Mouse (Mus musculus): ENCODE measurements around the gene Nr2c1.

Gene Nr2c1

GRCm38 (mm10) chr10:94210718-94211618 is 63.1 kb downstream of the Nr2c1 start:
- no peak for DNase-seq

DNA sequence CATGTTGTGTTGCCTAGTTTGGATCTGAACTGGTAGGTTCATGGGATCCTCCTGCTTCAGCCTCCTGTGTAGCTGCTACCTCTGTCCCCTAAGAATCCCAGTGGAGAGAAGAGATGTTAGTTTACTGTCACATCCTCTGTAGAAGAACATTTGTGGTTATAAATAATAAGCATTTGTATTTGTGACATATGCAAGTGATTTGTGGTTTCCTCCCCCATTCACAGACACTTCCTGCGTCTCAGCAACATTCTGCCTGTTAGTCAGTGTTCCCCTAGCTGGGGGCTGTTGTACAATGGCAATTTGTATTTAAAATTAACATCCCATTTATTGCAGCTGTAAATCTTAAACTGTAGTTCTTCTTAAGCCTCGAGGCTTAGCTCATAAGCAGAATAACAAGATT is 63.9 kb downstream of the Nr2c1 start:
- no peak for DNase-seq

- DNase-seq = peak; percentile 27 to 28
Observed at GRCm38 (mm10) chr10:94225026-94225750, 77.4 kb downstream of the Nr2c1 start.

- DNase-seq = no peak
Observed at GRCm38 (mm10) chr10:94230172-94230981, 82.6 kb downstream of the Nr2c1 start.

DNA sequence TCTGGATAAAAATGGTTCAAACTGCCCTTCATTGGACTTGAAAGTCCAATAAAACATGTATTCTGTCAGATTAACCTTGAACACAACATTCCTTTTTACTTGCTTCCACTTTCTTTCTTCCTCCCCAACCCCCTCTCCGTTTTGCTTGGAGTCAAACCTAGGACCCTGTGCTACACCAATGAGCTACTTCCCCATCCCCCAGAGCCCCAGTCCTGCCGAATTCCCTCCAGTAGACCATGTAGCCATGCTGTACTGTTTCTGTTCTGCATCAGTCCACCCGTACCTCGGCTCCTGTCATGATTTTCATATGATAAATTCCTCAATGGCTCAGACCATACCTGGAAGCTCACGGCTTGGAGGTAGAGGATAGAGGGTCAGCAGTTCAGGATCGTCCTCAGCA is 83.2 kb downstream of the Nr2c1 start:
- DNase-seq = no peak

DNA sequence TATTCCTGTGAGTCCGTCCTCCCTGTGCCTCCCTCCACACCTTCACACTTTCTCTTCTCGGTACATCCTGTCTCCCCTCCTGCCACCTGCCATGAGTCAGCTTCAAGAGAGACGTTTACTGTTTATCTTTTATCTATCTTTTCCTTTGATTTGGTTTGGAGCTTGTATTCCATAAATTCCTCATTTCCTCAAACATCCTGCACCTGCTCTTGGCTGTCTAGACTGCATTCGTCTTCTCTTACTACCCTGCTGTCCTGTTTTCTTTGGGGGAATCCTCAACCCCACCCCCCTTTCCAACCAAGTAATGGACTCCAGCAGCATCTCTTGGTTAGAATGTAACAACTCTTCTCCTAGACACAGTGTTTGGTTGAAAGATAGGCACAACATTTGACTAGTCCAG is 87.4 kb downstream of the Nr2c1 start:
- peak; percentile 29 to 42 for DNase-seq

DNA sequence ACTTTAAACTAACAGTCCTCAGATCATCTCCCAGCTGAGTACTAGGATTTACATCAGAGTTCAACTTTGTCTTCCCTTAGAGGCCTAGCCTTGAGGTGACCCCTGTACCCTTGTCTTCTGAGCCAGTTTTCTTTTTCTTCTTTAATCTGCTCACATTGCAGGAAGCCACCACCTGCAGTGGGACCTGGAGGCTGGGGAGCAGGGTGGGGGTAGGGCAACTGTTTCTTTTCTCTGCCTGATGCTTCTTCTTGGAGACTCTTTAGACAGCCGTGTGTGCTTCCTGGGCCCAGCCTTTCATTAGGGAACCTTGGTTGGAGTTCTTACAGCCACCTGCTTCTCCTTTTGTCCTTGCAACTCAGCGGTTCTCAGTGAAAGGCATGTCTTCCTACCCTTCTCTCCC is 93.5 kb downstream of the Nr2c1 start:
- peak; percentile 62 to 75 for DNase-seq
